Mouse (Mus musculus) layer of hippocampus, adult 9-10 months (tissue): ENCODE measurements at regions not wholly inside any gene's neighbourhood (a gene's known extent, or its start where the extent isn't known, plus 50 kb on each side); places are given as distances from the start of the nearest gene placed in this dataset.
"Not testable (repeated sequence)": the region's sequence is repeated elsewhere in the genome, so short reads cannot be mapped to it uniquely, and the experiment has no call there.

Experiments used
- DNase-seq: peaks from one replicate; pipeline ENCODE4 v3.0.0; 2022; ENCODE audit warnings: low spot score

DNA sequence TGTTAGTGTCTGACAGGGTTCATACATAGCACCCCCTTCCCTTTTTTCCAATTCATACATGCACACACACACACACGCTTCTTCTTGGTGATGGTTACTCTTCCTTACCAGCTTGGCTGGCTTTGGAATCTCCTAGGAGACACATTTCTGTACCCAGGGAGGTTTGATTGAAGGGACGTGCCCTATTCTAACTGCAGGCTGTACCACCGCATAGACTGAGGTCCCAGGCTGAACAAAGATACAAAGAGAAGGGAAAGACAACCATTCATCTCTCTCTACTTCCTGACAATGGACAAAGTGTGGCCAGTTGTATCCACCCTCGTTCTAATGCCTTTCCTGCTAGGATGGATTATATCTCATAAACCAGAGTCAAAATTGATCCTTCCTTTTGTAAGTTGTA is 100.0 kb downstream of the Raet1d start:
- DNase-seq = not testable (repeated sequence)

DNA sequence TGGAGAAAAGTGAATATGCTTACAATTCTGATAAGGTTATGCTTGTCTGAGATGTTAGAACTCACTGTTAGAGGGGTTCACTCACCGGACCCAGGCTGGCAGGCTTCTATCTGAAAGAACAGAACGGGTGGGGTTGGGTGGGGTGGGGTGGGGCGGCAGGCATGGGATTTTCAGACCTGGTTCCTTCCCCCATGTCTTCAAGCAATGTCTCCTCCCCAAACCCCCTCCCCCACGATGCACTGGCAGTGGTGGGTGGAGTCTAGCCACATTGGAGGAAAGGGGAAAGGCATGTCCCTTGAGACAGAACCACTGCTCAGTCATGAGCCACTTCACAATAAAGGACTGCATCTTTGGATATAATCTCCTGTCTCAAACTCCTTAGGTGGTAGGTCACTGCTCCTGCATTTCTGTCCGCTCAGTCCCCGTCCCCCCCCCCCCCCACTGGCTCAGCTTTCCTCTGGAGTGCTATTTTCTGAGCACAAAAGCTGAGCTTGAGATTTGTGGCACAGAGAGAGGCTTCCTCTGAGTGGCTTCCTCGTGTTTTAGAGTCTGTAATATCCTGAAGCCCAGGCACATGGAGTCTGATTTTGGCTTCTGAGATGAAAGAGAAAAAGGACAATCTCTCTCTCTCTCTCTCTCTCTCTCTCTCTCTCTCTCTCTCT is 100.6 kb downstream of the Raet1d start:
- DNase-seq = not testable (repeated sequence)

DNA sequence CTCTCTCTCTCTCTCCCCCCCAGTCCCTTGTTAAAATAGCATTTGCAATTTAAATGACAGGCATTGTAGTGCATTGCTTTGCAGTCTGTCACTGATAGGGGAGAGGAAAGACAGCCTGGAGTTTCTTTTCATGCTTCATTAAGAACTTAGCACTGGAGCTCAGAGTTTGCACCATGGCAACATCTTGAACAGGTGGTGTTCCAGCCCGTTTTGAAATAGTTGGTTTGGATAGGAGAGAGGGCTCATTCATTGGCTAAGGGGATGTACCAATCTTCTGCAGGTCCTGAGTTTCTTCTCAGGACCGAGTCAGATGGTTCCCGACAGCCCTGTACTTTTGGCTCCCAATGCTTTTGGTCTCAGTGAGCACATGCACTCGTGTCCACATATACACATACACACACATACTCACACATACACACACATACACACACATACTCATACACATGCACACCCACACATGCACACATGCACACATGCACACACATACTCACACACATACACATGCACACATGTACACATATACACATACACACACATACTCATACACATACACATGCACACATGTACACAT is 101.2 kb downstream of the Raet1d start:
- DNase-seq = not testable (repeated sequence)

DNA sequence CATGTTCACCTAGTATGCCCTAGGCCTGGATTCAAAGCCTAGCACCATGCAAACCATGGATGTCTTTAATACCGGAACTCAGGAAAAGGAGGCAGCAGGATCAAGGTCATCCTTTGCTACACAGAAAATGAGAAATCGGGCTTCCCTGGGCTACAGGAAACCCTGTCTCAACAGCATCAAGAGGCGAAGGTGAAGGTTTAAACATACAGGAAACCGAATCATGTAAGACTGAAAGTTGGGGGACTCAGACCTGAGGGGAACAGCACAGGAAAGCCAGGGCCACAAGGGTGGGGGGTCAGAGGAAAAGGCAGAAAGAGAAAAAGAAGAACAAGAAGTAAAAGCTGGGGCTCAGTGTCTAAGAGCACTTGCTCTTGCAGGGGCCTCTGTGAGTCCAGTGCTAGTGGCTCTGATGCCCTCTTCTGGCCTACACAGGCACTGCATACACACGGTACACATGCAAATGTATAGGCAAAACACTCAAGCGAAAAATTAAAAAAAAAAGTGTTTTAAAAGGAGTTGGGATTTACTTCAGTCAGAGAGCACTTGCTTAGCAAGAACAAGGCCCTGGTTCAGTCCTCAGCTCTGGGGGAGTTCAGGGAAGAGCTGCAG is 111.5 kb downstream of the Raet1d start:
- DNase-seq = not testable (repeated sequence)

DNA sequence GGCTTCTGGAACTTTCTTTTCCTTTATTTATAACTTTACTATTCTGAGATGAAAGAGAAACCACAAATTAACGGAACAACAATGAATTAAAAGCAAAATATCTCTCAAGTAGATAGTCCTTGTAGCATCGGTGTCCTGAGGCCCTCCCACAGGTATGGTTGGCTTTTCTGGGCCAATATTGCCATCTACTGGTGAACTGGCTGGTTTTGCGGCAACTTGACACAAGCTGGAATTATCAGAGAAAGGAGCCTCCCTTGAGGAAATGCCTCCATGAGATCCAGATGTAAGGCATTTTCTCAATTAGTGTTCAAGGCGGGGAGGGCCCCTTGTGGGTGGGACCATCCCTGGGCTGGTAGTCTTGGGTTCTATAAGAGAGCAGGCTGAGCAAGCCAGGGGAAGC is 119.5 kb downstream of the Raet1d start:
- DNase-seq = peak; percentile 37

DNA sequence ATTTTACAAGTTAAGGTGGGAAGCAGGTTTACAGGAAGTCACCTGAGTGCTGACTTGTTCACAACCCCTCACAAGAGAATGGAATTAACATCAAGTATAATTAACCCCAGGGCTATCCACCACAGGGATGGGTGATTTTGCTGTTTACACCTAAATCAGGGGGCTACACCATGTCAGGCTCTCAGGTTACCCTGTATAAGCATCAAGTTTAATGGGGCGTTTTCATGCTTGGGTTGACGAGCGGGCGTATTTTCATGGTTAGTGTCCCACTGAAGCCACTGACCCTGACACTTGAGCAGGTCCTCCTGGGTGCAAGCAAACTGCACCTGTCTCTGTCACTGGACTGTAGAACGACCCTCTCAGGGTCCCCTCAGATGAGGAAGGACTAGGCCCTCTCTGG is 126.7 kb downstream of the Raet1d start:
- DNase-seq = not testable (repeated sequence)

DNA sequence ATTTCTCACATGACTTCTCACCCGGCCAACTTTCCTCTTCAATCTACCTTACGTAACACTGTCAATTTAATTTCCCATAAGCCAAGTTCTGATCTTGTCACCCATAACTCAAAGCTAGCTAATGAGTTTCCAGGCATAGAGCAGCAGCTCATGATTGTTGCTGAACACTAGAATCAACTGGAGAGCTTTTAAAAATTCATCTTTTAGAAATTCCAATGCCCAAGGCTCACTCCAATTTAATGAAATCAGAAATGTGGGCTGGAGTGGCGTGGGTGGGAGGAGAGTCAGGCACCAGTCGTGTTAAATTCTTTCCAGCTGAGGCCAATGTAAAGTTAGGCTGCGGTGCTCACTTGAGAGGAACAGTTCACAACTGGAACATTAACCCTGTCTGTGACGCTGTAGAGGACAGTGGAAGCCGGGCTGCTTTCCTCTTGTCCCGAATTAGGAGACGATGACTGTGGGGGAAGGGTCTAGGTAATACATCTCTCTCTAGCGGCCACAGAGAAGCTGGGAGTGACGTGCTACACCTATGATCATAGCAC is 131.5 kb downstream of the Raet1d start:
- not testable (repeated sequence) for DNase-seq

DNA sequence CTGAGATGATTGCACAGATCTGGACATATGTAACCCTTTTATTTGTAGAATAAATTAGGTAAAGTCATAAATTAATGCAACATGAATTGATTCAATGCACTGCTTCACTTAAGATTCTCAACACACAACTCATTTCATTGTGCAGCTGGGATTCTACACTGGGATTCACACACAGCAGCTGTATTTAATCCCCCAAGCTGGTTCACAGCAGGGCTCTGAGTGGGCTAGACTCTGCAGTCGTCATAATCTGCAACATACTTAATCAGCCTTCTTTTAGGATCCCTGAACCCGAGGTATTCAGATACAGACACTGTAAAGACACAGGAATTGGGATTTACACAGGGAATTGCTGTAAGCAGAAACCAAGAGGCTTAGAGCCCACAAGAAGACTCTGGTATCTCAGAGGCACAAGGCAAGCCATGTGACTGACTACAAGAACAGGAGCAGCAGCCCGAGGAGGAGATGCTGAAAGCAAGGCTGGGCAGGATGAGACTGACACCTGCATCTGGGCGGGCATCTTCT is 135.7 kb downstream of the Raet1d start:
- no peak for DNase-seq
